Mouse (Mus musculus): ENCODE measurements around the gene Nbeal2. TPM values are rescaled to one million over a fixed set of nuclear protein-coding genes. Genes with fewer than 3 reads are reported as not detected.

Gene Nbeal2
- total RNA-seq, 2 experiments from 2014 or later = 8.2 to 8.7 TPM

GRCm38 (mm10) chr9:110678886-110679285, 24.9 kb upstream of the Nbeal2 start:
- no peak for DNase-seq (ENCODE audit: low spot score)
- intact Hi-C loops (cut with DNase I) = no loop called here

- DNase-seq (ENCODE audit: low spot score) = no peak
- intact Hi-C loops (cut with DNase I) = no loop called here
Observed at GRCm38 (mm10) chr9:110676492-110676911, 22.5 kb upstream of the Nbeal2 start.

- DNase-seq (ENCODE audit: low spot score) = no peak
- intact Hi-C loops (cut with DNase I) = no loop called here
Observed at GRCm38 (mm10) chr9:110673107-110673752, 19.3 kb upstream of the Nbeal2 start.

GRCm38 (mm10) chr9:110672462-110673106, 18.6 kb upstream of the Nbeal2 start:
- intact Hi-C loops (cut with DNase I) = loop anchor here (1.0 kb wide), 1 partner anchor 37 kb away; no protein-coding TSS in a partner anchor
- no peak for DNase-seq (ENCODE audit: low spot score)

- intact Hi-C loops (cut with DNase I) = loop anchor here (2.0 kb wide), 1 partner anchor 13 kb away; the partner anchor contains the start of gene Ccdc12
- DNase-seq (ENCODE audit: low spot score) = no peak
Observed at GRCm38 (mm10) chr9:110669785-110670184, 15.8 kb upstream of the Nbeal2 start.

GRCm38 (mm10) chr9:110668601-110669293, 14.8 kb upstream of the Nbeal2 start:
- DNase-seq (ENCODE audit: low spot score) = no peak
- intact Hi-C loops (cut with DNase I) = no loop called here

GRCm38 (mm10) chr9:110667219-110667836, 13.4 kb upstream of the Nbeal2 start:
- intact Hi-C loops (cut with DNase I) = no loop called here
- DNase-seq (ENCODE audit: low spot score) = no peak

- intact Hi-C loops (cut with DNase I) = no loop called here
- no peak for DNase-seq (ENCODE audit: low spot score)
Observed at GRCm38 (mm10) chr9:110666374-110666773, 12.4 kb upstream of the Nbeal2 start.

- intact Hi-C loops (cut with DNase I) = no loop called here
- no peak for DNase-seq (ENCODE audit: low spot score)
Observed at GRCm38 (mm10) chr9:110665912-110666311, 12.0 kb upstream of the Nbeal2 start.

- intact Hi-C loops (cut with DNase I) = no loop called here
- no peak for DNase-seq (ENCODE audit: low spot score)
Observed at GRCm38 (mm10) chr9:110662844-110663243, 8.9 kb upstream of the Nbeal2 start.

GRCm38 (mm10) chr9:110660856-110661612, 7.1 kb upstream of the Nbeal2 start:
- intact Hi-C loops (cut with DNase I) = no loop called here
- no peak for DNase-seq (ENCODE audit: low spot score)

GRCm38 (mm10) chr9:110660208-110660607, 6.2 kb upstream of the Nbeal2 start:
- intact Hi-C loops (cut with DNase I) = no loop called here
- DNase-seq (ENCODE audit: low spot score) = no peak

GRCm38 (mm10) chr9:110659521-110659920, 5.6 kb upstream of the Nbeal2 start:
- no peak for DNase-seq (ENCODE audit: low spot score)
- intact Hi-C loops (cut with DNase I) = no loop called here

- intact Hi-C loops (cut with DNase I) = loop anchor here (2.0 kb wide), 1 partner anchor 13 kb away; no protein-coding TSS in a partner anchor
- DNase-seq (ENCODE audit: low spot score) = no peak
Observed at GRCm38 (mm10) chr9:110657474-110658078, 3.6 kb upstream of the Nbeal2 start.

- intact Hi-C loops (cut with DNase I) = loop anchor here (2.0 kb wide), 1 partner anchor 14 kb away; no protein-coding TSS in a partner anchor
- peak; percentile 93 for DNase-seq (ENCODE audit: low spot score)
Observed at GRCm38 (mm10) chr9:110656249-110657221, 2.6 kb upstream of the Nbeal2 start, which contains the start of gene Ccdc12. Ccdc12 (plus strand) TSS chr9:110656503.

GRCm38 (mm10) chr9:110655651-110656007, 1.7 kb upstream of the Nbeal2 start:
- intact Hi-C loops (cut with DNase I) = loop anchor here (2.0 kb wide), 1 partner anchor 15 kb away; no protein-coding TSS in a partner anchor

GRCm38 (mm10) chr9:110654726-110655650, 1.0 kb upstream of the Nbeal2 start:
- no peak for DNase-seq (ENCODE audit: low spot score)
- intact Hi-C loops (cut with DNase I) = no loop called here

More at GRCm38 (mm10) chr9:110655651-110656007, 1.7 kb upstream of the Nbeal2 start:
- no peak for DNase-seq (ENCODE audit: low spot score)

All from heart, postnatal 25 days (tissue).